Mouse (Mus musculus): ENCODE results near the gene Spo11. TPM values are rescaled to one million over a fixed set of nuclear protein-coding genes. Genes with fewer than 3 reads are reported as not detected.

Gene Spo11
- total RNA-seq, 2 experiments from 2014 or later = 0.17 to 0.70 TPM

DNA sequence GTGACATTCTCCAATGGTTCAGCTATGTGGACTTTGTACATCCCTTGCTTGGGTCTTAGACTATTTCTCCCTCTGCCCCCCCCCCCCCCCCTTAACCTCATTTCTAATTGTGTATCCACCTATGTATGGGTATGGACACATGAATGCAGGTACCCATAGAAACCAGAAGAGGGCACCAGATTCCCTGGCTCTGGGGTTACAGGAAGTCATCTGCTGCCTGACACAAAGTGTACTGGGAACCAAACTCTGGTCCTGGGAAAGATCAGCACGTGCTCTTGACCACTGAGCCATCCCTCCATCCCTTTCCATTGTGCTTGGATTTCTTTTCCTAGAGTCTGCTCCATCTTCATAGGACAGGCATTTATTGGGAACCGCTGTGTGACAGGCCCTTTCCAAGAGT lies 25.5 kb upstream of the Spo11 start:
- no peak for DNase-seq (ENCODE audit: low spot score in 2 of 2)
- intact Hi-C loops (cut with DNase I) = no loop called here

DNA sequence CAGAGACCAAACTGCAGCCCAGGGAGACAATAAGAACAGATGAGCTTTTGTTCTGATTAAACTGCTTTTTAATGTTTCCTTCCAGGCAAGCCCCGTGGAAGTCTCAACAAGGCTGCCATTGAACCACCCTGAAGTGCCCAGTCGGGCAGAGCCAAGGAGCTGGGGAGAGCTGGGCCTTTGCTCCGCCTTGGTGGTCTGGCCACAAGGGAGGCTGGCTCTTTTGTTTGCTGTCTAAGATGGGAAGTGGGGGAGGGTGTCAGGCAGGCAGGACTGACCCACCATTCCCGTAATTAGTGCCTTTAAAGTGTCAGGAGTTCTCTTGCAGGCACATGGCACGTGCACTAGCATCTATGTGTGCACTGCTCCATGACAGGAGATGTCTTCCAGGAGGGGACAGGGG lies 18.9 kb upstream of the Spo11 start:
- no peak for DNase-seq (ENCODE audit: low spot score in 2 of 2)
- intact Hi-C loops (cut with DNase I) = no loop called here

DNA sequence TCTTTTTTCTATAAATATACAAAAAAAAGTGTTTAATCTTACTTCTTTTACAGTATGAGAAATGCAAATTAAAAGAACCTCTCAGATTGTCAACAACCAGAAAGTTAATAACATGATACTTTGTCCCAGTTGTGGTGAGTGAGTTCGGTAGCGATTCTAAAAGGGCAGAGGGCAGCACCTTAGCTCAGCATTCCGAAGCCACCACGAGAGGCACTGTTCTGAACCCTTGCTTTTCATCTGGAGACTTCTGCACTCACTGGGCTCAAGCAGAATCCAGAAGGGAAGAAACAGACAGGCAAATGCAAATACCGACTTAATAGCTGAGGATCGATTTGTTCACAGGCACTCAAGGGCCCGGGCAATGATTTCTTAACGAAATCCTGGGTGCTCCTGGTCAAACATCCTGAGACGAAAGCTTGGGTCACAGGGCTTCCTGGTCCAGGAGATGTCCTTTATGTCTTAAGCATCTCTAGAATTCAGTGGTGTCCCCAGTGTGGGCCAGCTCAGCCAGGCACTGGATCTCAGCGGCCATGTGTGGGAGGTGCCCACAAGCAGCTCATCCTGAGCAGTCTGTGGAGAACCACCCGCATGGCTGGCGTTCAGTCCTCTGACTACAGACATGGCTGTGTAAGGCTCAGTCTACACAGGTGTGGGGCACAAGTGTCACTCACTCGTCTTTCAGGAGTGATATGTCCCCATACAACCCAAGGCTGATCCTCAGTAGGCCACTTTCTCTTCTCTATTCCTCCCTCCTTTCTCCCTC lies 18.3 kb upstream of the Spo11 start:
- intact Hi-C loops (cut with DNase I) = no loop called here
- no peak for DNase-seq (ENCODE audit: low spot score in 2 of 2)

DNA sequence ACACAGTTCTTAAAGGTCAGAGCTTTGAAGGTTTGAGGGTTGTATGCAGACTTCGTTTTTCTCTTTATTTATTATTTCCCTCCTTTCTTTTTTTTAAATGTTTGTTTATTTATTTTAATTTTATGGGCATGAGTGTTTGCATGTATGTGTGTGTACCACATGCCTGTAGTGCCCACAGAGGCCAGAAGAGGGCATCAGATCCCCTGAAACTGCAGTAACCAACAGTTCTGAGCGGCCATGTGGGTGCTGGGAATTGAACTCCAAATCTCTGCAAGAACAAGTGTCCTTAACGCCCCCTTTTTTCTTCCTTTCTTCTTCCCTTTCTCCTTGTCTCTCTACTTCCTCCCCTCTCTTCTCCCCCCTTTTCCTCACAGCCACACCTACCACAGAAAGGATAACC lies 17.1 kb upstream of the Spo11 start:
- DNase-seq (ENCODE audit: low spot score in 2 of 2) = no peak
- intact Hi-C loops (cut with DNase I) = no loop called here

DNA sequence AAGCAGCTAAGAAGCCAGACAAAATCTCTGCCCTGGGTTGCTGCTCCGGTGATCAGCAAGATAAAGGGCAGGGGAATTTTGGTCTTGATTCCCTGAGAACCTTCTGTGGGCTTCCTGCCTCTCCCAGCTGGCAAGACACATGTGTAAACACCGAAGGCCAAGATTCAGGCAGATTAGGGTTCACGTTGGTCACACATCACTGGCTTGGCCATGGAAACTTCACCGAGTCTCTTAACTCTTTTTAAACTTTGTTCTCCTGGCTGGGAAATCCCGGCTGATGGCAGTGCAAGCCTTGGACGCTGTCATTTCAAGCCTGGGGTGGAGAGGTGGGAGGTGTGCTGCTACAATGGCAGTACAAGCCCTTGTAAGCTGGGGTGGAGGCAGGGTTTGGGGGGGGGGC lies 16.3 kb upstream of the Spo11 start:
- DNase-seq (ENCODE audit: low spot score in 2 of 2) = no peak
- intact Hi-C loops (cut with DNase I) = no loop called here

DNA sequence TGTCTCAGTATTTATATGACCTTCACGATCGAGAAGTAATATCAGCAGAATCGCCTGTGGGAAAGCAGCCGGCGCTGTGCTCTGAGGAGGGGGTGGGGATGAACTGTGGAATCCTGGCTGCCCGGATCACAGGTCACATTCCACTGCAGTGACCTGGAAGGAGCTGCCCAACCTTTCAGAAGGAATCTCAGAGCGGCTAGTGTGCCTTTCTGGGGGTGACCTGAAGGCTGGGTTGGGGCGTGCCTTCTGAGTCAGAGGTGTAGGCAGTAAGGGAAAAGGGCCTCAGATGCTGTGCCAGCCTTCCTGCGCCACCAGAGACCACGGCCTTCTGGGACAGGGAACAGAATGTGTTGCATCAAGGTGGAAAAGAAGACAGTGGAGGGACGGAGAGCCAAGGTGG lies 12.3 kb upstream of the Spo11 start:
- DNase-seq (ENCODE audit: low spot score in 2 of 2) = no peak
- intact Hi-C loops (cut with DNase I) = no loop called here

DNA sequence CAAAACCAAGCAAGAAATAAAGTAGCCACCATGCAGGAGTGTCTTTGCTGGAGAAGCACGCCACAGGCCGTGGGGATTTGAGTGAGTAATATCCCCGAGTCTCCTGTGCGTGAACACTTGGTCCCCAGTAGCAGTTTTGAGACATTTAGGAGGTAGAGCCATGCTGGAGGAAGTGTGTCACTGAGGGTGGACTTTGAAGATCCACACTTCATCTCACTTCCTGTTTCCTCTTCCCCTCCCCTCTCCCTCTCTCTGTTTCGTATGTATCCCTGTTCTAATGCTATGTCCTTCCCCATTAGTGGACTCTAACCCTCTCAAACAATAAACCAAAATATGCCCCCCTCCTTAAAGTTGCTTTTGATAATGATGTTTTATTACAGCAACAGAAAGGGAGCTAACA lies 11.0 kb upstream of the Spo11 start:
- intact Hi-C loops (cut with DNase I) = no loop called here
- no peak for DNase-seq (ENCODE audit: low spot score in 2 of 2)

DNA sequence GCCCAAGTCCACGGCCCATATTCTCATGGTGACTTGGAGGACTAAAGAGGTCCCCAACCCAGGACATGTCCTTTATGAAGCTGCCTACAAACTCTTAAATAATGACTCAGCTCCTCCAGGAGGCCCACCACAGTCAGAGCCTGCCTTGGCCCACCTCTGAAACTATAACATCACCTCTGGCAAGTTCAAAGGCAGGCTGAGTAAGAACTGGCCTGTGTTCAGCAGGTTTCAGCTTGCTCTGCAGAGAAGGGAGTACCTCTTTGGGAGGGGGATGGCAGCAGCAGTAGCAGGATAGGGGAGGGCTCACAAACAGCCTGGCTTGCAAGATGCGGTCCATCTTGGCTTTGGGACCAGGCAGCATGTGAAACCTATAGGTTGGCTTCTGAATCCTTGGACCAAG lies 5.6 kb upstream of the Spo11 start:
- DNase-seq (ENCODE audit: low spot score in 2 of 2) = no peak
- intact Hi-C loops (cut with DNase I) = no loop called here

DNA sequence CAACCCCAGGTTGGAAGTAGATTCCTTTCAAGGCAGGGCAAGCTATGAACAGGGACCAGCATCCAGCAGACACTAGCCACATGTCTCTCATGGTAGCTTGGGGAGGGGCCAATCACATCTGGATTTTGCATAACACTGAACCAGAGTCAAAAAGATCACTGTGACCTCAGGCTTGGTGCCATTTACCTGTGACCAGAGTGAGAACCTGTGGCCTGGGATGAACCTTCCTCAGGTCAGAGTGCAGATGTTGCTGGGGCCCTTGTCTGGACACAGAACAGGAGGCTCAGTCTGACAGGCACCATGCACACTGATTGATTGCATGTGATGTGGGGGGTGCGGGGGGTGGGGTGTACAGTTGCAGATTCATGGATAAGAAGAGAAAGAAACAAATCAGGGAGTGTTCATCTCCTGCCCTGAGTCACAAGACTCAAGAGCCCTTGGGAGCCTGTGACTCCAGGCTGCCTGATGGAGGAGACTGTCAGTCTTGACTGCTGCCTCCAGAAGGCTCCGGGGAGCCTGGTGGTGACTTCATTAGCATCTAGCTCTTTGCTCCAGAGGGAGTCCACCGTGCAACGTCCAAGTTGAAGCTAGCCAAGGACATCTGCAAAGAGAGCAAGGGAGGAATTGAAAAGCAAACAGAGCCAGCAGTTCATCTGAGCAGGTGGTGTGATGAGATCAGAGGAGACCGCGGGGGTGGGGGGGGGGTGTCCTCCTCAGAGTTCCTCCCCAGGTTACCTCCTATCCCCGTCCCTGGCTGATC lies 3.5 kb upstream of the Spo11 start:
- no peak for DNase-seq (ENCODE audit: low spot score in 2 of 2)
- intact Hi-C loops (cut with DNase I) = no loop called here

DNA sequence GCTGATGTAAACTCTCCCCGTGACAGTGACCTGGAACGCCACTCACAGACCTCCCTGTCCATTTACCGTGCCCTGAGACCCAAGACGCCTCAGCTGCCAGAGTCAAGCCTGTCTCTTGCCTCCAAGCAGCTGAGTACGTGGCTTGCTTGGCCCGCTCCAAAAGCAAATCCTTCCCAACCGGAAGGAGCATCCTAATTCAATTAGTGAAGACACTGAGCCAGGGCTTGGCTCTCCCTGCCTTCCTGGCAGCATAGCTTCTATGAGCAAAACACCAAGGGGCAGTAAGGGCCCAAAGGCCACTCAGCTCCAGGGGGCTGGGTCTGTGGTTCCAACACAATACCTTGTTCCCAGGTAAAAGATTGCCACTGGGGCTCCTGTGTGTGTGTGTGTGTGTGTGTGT lies 2.8 kb upstream of the Spo11 start:
- DNase-seq (ENCODE audit: low spot score in 2 of 2) = no peak
- intact Hi-C loops (cut with DNase I) = no loop called here

DNA sequence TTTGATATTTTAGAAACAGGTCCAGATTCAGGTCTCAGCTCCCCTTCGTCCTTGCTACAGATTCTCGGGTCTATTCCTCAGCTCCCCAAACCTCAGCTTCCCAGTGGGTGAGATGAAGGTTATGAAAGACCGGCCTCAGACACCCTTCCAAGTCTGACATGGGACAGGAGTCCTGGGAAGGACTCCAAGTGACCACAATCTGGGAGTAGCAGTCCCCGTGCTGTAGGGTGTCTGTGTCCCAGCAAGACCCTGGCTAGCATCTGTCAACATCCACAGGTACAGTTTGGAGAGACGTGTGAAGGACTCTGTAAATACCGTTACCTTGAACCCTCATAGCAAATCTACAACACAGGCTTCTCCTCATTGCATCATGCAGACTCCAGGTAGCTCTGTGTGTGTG lies 2.3 kb upstream of the Spo11 start:
- DNase-seq (ENCODE audit: low spot score in 2 of 2) = no peak
- intact Hi-C loops (cut with DNase I) = no loop called here

DNA sequence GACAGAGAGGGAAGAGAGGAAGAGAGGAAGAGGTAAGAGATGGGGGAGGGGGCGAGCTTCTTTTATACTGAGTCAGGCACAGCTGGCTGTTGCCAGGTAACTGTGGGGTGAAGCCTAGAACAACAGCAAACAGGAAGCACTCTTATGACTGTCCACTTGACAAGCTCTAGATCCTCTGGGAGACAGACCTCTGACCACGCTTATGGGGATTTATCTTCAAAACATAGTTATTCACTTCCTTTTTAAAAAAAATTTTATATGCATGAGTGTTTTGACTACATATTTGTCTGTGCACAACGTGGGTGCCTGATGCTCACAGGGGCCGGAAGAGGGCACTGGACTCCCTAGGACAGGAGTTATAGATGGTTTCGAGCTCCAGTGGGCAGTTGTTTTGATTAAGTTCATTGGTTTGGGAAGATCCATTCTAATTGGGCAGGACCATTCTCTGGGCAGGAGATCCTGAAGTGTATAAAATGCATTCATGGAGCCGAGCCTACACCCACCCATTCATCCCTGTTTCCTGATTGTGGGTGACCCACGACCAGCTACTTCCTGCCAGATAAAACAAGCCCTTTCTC lies 750 bp upstream of the Spo11 start:
- DNase-seq (ENCODE audit: low spot score in 2 of 2) = no peak
- intact Hi-C loops (cut with DNase I) = no loop called here

DNA sequence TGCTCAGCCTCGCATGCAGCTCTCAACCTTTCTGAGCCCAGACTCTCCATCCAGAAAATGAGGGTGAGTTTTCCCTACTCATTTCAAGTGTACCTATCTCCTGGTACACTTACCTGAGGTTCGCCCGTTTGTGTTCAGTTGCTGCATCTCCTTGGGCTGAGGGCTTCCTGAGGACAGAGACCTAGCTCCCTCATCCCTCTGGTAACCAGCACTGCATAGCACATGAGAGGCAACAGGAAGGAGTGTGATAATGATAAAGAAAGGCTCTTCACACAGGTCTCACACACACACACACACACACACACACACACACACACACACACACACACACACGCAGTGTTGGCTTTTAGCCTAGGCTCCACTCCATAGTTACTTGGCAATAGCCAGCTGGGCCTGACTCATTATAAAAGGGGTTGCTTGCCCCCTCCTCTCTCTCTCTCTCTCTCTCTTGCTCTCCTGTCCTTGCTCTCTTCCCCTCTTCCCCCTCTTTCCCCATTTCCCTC lies 682 bp downstream of the Spo11 start:
- intact Hi-C loops (cut with DNase I) = no loop called here
- no peak for DNase-seq (ENCODE audit: low spot score in 2 of 2)

DNA sequence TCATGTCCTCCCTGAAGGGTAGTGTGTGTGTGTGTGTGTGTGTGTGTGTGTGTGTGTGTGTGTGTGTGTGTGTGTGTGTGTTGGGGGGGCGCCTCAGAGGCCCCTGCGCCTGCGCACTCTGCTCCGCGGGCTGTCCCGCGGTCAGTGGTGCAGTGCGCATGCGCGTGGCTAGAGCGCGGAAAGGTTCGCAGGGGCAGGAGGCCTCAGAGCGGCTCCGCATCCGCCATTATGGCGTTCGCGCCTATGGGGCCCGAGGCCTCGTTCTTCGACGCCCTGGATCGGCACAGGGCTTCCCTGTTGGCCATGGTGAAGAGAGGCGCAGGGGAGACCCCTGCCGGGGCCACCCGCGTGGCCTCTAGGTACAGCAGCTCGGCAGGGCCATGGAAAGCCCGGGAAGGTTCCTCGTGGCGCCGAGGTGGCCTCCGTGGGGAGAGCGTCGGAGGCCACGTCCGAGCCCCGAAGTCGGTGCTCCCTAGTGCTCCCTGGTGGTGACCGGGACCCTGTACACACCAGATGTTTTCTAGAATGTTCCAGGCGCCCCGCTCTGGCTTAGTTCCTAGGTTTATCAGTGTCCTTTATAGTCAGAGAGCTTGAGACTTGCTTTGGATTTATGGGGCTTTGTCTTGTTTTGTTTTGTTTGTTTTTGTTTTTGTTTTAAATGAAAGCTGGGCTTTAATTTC lies 2.3 kb downstream of the Spo11 start:
- intact Hi-C loops (cut with DNase I) = no loop called here
- DNase-seq (ENCODE audit: low spot score in 2 of 2) = no peak

DNA sequence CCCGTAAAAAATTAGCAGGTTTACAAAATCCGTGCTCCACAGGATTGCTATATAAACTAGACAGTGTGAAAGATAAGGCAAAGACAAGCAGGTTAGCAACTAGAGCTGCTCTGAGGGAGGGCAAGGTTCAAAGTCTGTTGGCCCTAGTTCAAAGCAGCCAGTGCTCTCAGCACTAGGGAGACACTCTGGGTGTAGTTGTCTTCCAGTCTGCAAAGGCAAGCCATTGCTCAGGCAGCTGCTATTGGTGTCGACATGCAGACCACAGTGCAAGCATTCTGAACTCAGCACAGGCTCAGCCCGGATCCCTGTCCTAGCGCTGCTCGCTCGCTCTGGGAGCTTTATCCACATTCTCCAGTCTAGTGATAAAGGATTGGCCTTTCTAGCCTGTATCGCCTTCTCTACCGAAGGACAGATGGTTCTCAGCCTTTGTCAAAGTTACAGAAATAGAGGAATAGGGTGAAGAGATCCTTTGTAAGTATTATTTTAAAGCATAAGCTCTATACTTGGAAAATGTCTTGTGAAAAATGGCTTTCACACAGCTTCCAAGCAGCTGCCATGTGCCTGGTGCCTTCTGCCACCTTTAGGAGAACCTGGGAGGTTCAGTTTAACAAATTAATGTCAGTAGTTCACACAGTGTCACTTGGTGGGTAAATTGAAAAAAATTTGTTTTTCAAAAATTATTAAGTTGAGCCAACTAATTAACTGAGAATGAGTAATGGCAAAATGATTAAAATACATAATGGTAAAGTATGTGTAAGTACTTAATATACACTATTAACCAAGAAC lies 5.5 kb downstream of the Spo11 start:
- intact Hi-C loops (cut with DNase I) = no loop called here

DNA sequence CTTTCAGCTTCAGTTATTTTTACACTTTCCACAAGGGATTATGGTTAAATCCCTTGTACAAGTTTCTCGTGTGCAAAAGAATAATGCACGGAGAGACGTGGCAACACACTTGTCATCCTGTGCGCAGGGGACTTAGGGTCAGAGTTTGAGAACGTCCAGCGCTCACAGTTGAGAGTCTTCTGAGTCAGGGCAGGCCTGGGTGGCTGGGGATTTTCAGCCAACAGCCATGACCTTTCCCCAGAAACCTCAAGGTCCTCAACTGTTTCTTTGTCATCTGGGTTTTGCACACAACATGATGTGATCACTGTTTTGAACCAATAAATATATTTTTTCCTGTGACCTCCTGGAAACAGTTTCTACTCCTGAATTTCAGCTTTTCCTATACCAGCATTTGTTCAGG lies 12.7 kb downstream of the Spo11 start:
- intact Hi-C loops (cut with DNase I) = no loop called here
- no peak for DNase-seq (ENCODE audit: low spot score in 2 of 2)

More for the DNA sequence above, 5.5 kb downstream of the Spo11 start:
- no peak for DNase-seq (ENCODE audit: low spot score in 2 of 2)

DNA sequence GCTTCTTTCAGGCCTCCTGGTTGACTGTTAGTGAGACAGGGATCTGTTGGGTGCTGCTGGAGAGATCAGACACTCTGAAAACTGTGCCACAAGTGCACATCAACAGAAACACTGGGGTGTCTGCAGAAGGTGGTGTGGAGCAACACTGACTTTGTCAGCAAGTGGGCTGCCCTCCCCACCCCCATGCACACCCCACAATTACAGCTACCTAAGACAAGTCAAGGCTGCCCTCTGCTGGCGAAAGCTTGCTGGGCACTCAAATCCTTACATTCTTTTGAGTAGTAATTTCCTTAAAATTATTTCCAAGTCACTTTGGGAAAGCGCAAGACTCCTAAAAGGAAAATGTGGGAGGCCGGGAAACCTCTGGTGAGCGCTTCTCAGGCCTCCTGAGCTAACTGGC lies 18.7 kb downstream of the Spo11 start:
- peak; percentile 53 to 71 for DNase-seq (ENCODE audit: low spot score in 2 of 2)
- intact Hi-C loops (cut with DNase I) = loop anchor here (1.0 to 5.0 kb wide), 2 partner anchors 165 to 519 kb away; no protein-coding TSS in a partner anchor

DNA sequence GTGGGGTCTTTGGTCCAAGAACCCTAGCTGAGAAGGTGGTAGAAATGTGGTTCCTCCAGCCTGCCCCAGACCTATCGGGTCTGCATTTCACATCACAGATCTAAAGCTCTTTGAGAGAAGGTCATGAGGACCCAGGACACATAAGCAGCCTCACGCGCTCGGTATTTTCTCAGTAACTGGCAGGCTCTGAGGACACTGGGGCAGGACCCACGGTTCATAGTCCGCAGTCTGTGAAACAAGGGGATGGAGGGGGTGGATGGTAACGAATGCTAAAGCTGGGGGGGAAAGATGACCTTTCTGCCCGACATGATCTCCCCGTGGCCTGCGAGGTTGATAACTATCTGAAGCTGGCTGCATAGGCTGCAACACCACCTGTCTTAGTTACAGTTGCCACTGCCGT lies 20.2 kb downstream of the Spo11 start:
- intact Hi-C loops (cut with DNase I) = loop anchor here (2.0 to 5.0 kb wide), 2 partner anchors 83 to 520 kb away; no protein-coding TSS in a partner anchor
- DNase-seq (ENCODE audit: low spot score in 2 of 2) = no peak

DNA sequence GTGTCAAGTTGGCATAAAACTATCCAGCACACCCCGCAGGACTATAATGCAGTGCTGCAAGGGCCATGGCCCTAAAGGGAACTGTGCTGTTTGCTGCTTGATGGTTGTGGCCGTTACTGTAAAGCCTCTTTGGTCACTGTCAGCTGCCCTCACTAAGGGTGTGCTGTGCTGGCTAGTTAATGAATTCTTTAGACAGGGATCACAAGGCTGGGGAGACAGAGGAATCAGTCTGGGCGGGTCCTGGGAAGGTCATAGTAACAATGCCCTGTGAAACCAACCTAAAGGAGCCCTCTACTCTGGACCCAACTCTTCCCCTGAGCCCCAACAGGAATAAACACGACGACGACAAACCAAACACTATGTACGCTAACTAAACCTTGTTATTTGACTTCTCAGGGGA lies 21.0 kb downstream of the Spo11 start:
- no peak for DNase-seq (ENCODE audit: low spot score in 2 of 2)
- intact Hi-C loops (cut with DNase I) = loop anchor here (2.0 to 5.0 kb wide), 2 partner anchors 82 to 521 kb away; no protein-coding TSS in a partner anchor

Data from left cerebral cortex, postnatal 36 days (tissue).